ENCODE assay signal across 17 mouse cellular contexts in genomic region chr9:69043920-69044613, GRCm38 (mm10).
DNase-seq lines count a peak whose midpoint lies in the region; ATAC-seq and TF ChIP-seq lines count a peak whose summit lies in the region.
"Had no signal": no experiment of that assay in that cellular context is flagged by ENCODE, and none has a peak within 500 bp of the region (broad histone marks: within the 10 kb centered on the region; RNA-seq: fewer than 3 reads in every experiment).

No protein-coding gene starts in this region.

- peak; percentile 77 for ATAC-seq in common myeloid progenitor, adult 5-6 weeks (replicated peaks; ENCODE audit: low read depth, poor library complexity, severe bottlenecking)
- ATAC-seq: CD4-positive, CD25-positive, alpha-beta regulatory T cell, adult 4 months had no signal

- intact Hi-C loops in heart, postnatal 14 days (cut with DNase I): no loop called here
- intact Hi-C loops in left cerebral cortex, postnatal 10 days (cut with DNase I): no loop called here
- intact Hi-C loops in left cerebral cortex, adult 2 months (cut with DNase I): no loop called here

- H3K27ac ChIP-seq in left cerebral cortex, adult 2 months: no peak overlapping the region
- H3K27ac ChIP-seq: forebrain, embryonic 10.5 days; hindbrain, embryonic 15.5 days; limb, embryonic 13.5 days; lung, embryonic 15.5 days had no signal

- peak; percentile 95 for DNase-seq in heart, adult 11 months
- no peak for DNase-seq in heart, postnatal 14 days
- peak; percentile 5 for DNase-seq in 3T3-L1 (ENCODE audit: low read depth, low spot score)
- peak; percentile 56 for DNase-seq in lung, postnatal 25 days (ENCODE audit: low spot score)
- DNase-seq in left cerebral cortex, postnatal 10 days (ENCODE audit: extremely low spot score in 1 of 2, low spot score in 2 of 2): no peak
- no peak for DNase-seq in left cerebral cortex, adult 2 months (ENCODE audit: extremely low spot score in 1 of 2, low spot score in 2 of 2)
- DNase-seq in neural tube, embryonic 10.5 days (ENCODE audit: extremely low spot score, low spot score): no peak
- DNase-seq: cerebellum, postnatal 25 days; kidney, adult 8-10 months; kidney, postnatal 4 days; midbrain, embryonic 14.5 days had no signal

- no peak overlapping the region for H3K4me3 ChIP-seq in left cerebral cortex, adult 2 months
- H3K4me3 ChIP-seq: forebrain, embryonic 10.5 days; hindbrain, embryonic 15.5 days; limb, embryonic 13.5 days; lung, embryonic 15.5 days had no signal

- TF ChIP-seq CTCF in left cerebral cortex, adult 2 months (IDR thresholded peaks at IDR 0.05): no peak

Comparison
In these comparisons a context has a peak if more than half of its experiments do, and no peak if none do; other contexts are left out.
1. DNase-seq: peak in heart, adult 11 months (single experiment), 3T3-L1 (single experiment) and lung, postnatal 25 days (single experiment); none in heart, postnatal 14 days (0 of 2), left cerebral cortex, postnatal 10 days (0 of 2), left cerebral cortex, adult 2 months (0 of 2) and neural tube, embryonic 10.5 days (single experiment).